Mouse (Mus musculus) heart, postnatal 0 days (tissue): ENCODE measurements around the gene Thap3. TPM values are rescaled to one million over a fixed set of nuclear protein-coding genes. Genes with fewer than 3 reads are reported as not detected.

Experiments
- ATAC-seq: fragments of 200-750 bp; cut with Nextera tagmentation; 2 replicates; pipeline ENCODE4 v1.8.0; 2017; ENCODE audit warnings: low read depth, moderate number of reproducible peaks, moderate library complexity; ENCODE audit not compliant: insufficient read depth
- DNase-seq: peaks from one replicate; pipeline ENCODE4 v3.0.0-alpha.2; 2016; ENCODE audit warnings: low spot score
- H3K27ac ChIP-seq: fragments of 300-500 bp; sonication (generic); 2 replicates; pipeline ENCODE4 v1.5.1; 2014; ENCODE audit warnings: low read depth, mild to moderate bottlenecking
- H3K27me3 ChIP-seq: fragments of 300-500 bp; sonication (generic); 2 replicates; pipeline ENCODE4 v1.6.1; 2014; ENCODE audit warnings: low read length, mixed read lengths; ENCODE audit not compliant: control insufficient read depth, insufficient read depth
- H3K36me3 ChIP-seq: fragments of 300-500 bp; sonication (generic); replicated peaks from 2 replicates; pipeline ENCODE4 v1.6.1; 2014; ENCODE audit warnings: low read length, mixed read lengths; ENCODE audit not compliant: control insufficient read depth, insufficient read depth
- H3K4me1 ChIP-seq: fragments of 300-500 bp; sonication (generic); 2 replicates; pipeline ENCODE4 v1.6.1; 2014; ENCODE audit warnings: antibody characterized with exemption; ENCODE audit not compliant: control insufficient read depth, insufficient read depth
- H3K4me2 ChIP-seq: fragments of 300-500 bp; sonication (generic); 2 replicates; pipeline ENCODE4 v1.6.1; 2014; ENCODE audit warnings: low read depth, mild to moderate bottlenecking, low read length, moderate library complexity
- H3K4me3 ChIP-seq: fragments of 300-500 bp; sonication (generic); 2 replicates; pipeline ENCODE4 v1.5.1; 2014; ENCODE audit warnings: low read depth, low read length
- H3K9ac ChIP-seq: fragments of 300-500 bp; sonication (generic); replicated peaks from 2 replicates; pipeline ENCODE4 v1.6.1; 2014; ENCODE audit warnings: low read depth, low read length, mixed read lengths
- H3K9me3 ChIP-seq: fragments of 300-500 bp; sonication (generic); replicated peaks from 2 replicates; pipeline ENCODE4 v1.6.1; 2016; ENCODE audit warnings: low read length; ENCODE audit not compliant: control insufficient read depth
- CTCF ChIP-seq: IDR thresholded peaks from 2 replicates; pipeline ENCODE4 v1.5.1; 2016; ENCODE audit warnings: antibody characterized with exemption, control low read depth, low read depth
- EP300 ChIP-seq: IDR thresholded peaks from 2 replicates; pipeline ENCODE4 v1.6.1; 2016; ENCODE audit warnings: antibody characterized with exemption, low read depth
- whole genome bisulfite sequencing: fragments of 180-500 bp; shearing (Covaris S2); extraction: QIAGEN DNeasy Blood & Tissue Kit; methylation state at CpG from one replicate; pipeline ENCODE4 v1.1.7; 2014; 5-methylcytosine and 5-hydroxymethylcytosine counted together
- polyA plus RNA-seq: library from polyadenylated mRNA; unstranded; fragments of >200 nt; fragmentation: Nextera tagmentation; extraction: Ambion mirVana; gene quantifications from 2 replicates; pipeline ENCODE4 v1.2.1, GENCODE M21; 2015
- total RNA-seq: library from RNA; depleted of rRNA; stranded (reverse); fragments of >200 nt; gene quantifications from 2 replicates; pipeline ENCODE4 v1.2.3, GENCODE M21; 2014; ENCODE audit warnings: low replicate concordance

Thap3 gene
- total and polyA plus RNA-seq, 2 experiments from 2014 or later: 22.0 to 23.2 TPM

- Histone ChIP-seq H3K27ac (no peak overlapping the region), H3K4me2 (peak overlapping the region; percentile 71), H3K36me3 (peaks cover 21% of the 10 kb centered on the region), H3K4me3 (peak overlapping the region; percentile 79), H3K9ac (peak overlapping the region; percentile 79), H3K27me3 (no peaks in the 10 kb centered on the region), H3K4me1 (peaks cover 7% of the 10 kb centered on the region; the same call in 1 of the 2 replicates), H3K9me3 (no peaks in the 10 kb centered on the region)
- no peak for DNase-seq
- WGBS: 20% methylated on average over 10 of the region's 10 CpGs
- no peak for ATAC-seq
- TF ChIP-seq EP300: no peak
- TF ChIP-seq CTCF: no peak
Observed at GRCm38 (mm10) chr4:151988014-151988341, 819 bp downstream of the Thap3 start.

- Histone ChIP-seq H3K27ac (no peak overlapping the region), H3K9ac (no peak overlapping the region), H3K4me3 (no peak overlapping the region), H3K4me1 (peaks cover 7% of the 10 kb centered on the region; the same call in 1 of the 2 replicates), H3K9me3 (no peaks in the 10 kb centered on the region), H3K36me3 (peaks cover 14% of the 10 kb centered on the region), H3K27me3 (no peaks in the 10 kb centered on the region), H3K4me2 (no peak overlapping the region)
- ATAC-seq (no peak), DNase-seq (no peak)
- WGBS: 64% methylated on average over 8 of the region's 8 CpGs
- TF ChIP-seq EP300 (no peak), CTCF (no peak)
Observed at GRCm38 (mm10) chr4:151986650-151987049, 2.1 kb downstream of the Thap3 start.

GRCm38 (mm10) chr4:151985886-151986285, 2.9 kb downstream of the Thap3 start:
- H3K36me3 ChIP-seq: peaks cover 9% of the 10 kb centered on the region
- WGBS: 46% methylated on average over 10 of the region's 10 CpGs
- TF ChIP-seq EP300 (no peak), CTCF (no peak)
- H3K4me3 ChIP-seq: no peak overlapping the region
- H3K9ac ChIP-seq: no peak overlapping the region
- no peaks in the 10 kb centered on the region for H3K27me3 ChIP-seq
- H3K9me3 ChIP-seq: no peaks in the 10 kb centered on the region
- DNase-seq (no peak), ATAC-seq (no peak)
- no peak overlapping the region for H3K27ac ChIP-seq
- H3K4me1 ChIP-seq: peaks cover 7% of the 10 kb centered on the region; the same call in 1 of the 2 replicates
- H3K4me2 ChIP-seq: no peak overlapping the region

- H3K27ac ChIP-seq: no peak overlapping the region
- no peak overlapping the region for H3K9ac ChIP-seq
- H3K4me1 ChIP-seq: peaks cover 7% of the 10 kb centered on the region; the same call in 1 of the 2 replicates
- TF ChIP-seq EP300 (no peak), CTCF (no peak)
- 35% methylated on average over 8 of the region's 9 CpGs for WGBS
- ATAC-seq: peak; percentile 8; the same call in 1 of the 2 replicates
- no peaks in the 10 kb centered on the region for H3K9me3 ChIP-seq
- no peaks in the 10 kb centered on the region for H3K27me3 ChIP-seq
- H3K4me3 ChIP-seq: no peak overlapping the region
- no peak overlapping the region for H3K4me2 ChIP-seq
- no peak for DNase-seq
- peaks cover 20% of the 10 kb centered on the region; the same call in 1 of the 2 replicates for H3K36me3 ChIP-seq
Observed at GRCm38 (mm10) chr4:151983560-151983959, 5.2 kb downstream of the Thap3 start.

GRCm38 (mm10) chr4:151983043-151983442, 5.8 kb downstream of the Thap3 start:
- 65% methylated on average over 17 of the region's 17 CpGs for WGBS
- ATAC-seq (no peak), DNase-seq (no peak)
- H3K4me2 ChIP-seq: no peak overlapping the region
- H3K27me3 ChIP-seq: no peaks in the 10 kb centered on the region
- no peaks in the 10 kb centered on the region for H3K9me3 ChIP-seq
- H3K36me3 ChIP-seq: peaks cover 23% of the 10 kb centered on the region; the same call in 1 of the 2 replicates
- H3K4me1 ChIP-seq: peaks cover 7% of the 10 kb centered on the region; the same call in 1 of the 2 replicates
- no peak overlapping the region for H3K4me3 ChIP-seq
- TF ChIP-seq CTCF (no peak), EP300 (no peak)
- no peak overlapping the region for H3K9ac ChIP-seq
- no peak overlapping the region for H3K27ac ChIP-seq

- no peak overlapping the region for H3K4me2 ChIP-seq
- WGBS: 8% methylated on average over 5 of the region's 5 CpGs
- H3K9ac ChIP-seq: no peak overlapping the region
- H3K4me1 ChIP-seq: no peaks in the 10 kb centered on the region
- ATAC-seq (peak; percentile 65), DNase-seq (peak; percentile 77)
- no peaks in the 10 kb centered on the region for H3K27me3 ChIP-seq
- peaks cover 30% of the 10 kb centered on the region for H3K36me3 ChIP-seq
- no peak overlapping the region for H3K4me3 ChIP-seq
- H3K27ac ChIP-seq: no peak overlapping the region
- H3K9me3 ChIP-seq: no peaks in the 10 kb centered on the region
- TF ChIP-seq CTCF: peak; percentile 98
- TF ChIP-seq EP300: no peak
Observed at GRCm38 (mm10) chr4:151981363-151981762, 7.4 kb downstream of the Thap3 start.
